Mouse (Mus musculus): ENCODE results near the gene Rab14. TPM values are rescaled to one million over a fixed set of nuclear protein-coding genes. Genes with fewer than 3 reads are reported as not detected.

Gene Rab14
- total and polyA plus RNA-seq, 2 experiments from 2014 or later, result 65.2 to 495 TPM

- H3K9ac ChIP-seq (replicated peaks; ENCODE audit: low read length), result no peak overlapping the region
- H3K9me3 ChIP-seq (ENCODE audit: low read length), result no peaks in the 10 kb centered on the region
- TF ChIP-seq CTCF (IDR thresholded peaks at IDR 0.05; ENCODE audit: low read depth), result no peak
- H3K4me1 ChIP-seq (ENCODE audit: insufficient read depth, low read length), result no peaks in the 10 kb centered on the region
- H3K27ac ChIP-seq, result no peak overlapping the region
- H3K4me3 ChIP-seq (ENCODE audit: low read length), result no peak overlapping the region
- no peak overlapping the region for H3K4me2 ChIP-seq (ENCODE audit: low read depth, low read length)
- WGBS, result 91% methylated on average over 7 of the region's 7 CpGs
- peaks cover 60% of the 10 kb centered on the region for H3K36me3 ChIP-seq (ENCODE audit: insufficient read depth, low read length)
- DNase-seq (ENCODE audit: low spot score) (no peak), ATAC-seq (no peak)
- no peaks in the 10 kb centered on the region for H3K27me3 ChIP-seq (ENCODE audit: insufficient read depth, low read length)
These were observed 43.1 kb downstream of the Rab14 start for GRCm38 (mm10) chr2:35157836-35158235.

GRCm38 (mm10) chr2:35156985-35157384, 43.9 kb downstream of the Rab14 start:
- H3K27me3 ChIP-seq (ENCODE audit: insufficient read depth, low read length), result no peaks in the 10 kb centered on the region
- no peaks in the 10 kb centered on the region for H3K9me3 ChIP-seq (ENCODE audit: low read length)
- TF ChIP-seq CTCF (IDR thresholded peaks at IDR 0.05; ENCODE audit: low read depth), result no peak
- H3K36me3 ChIP-seq (ENCODE audit: insufficient read depth, low read length), result peaks cover 58% of the 10 kb centered on the region
- H3K9ac ChIP-seq (replicated peaks; ENCODE audit: low read length), result no peak overlapping the region
- no peak for ATAC-seq
- 86% methylated on average over 2 of the region's 2 CpGs for WGBS
- no peak overlapping the region for H3K4me3 ChIP-seq (ENCODE audit: low read length)
- H3K27ac ChIP-seq, result no peak overlapping the region
- no peak overlapping the region for H3K4me2 ChIP-seq (ENCODE audit: low read depth, low read length)
- no peaks in the 10 kb centered on the region for H3K4me1 ChIP-seq (ENCODE audit: insufficient read depth, low read length)
- no peak for DNase-seq (ENCODE audit: low spot score)

GRCm38 (mm10) chr2:35153844-35154554, 46.9 kb downstream of the Rab14 start:
- Histone ChIP-seq H3K9me3 (ENCODE audit: low read length) (no peaks in the 10 kb centered on the region), H3K9ac (replicated peaks; ENCODE audit: low read length) (no peak overlapping the region), H3K4me2 (ENCODE audit: low read depth, low read length) (no peak overlapping the region), H3K27ac (no peak overlapping the region), H3K4me3 (ENCODE audit: low read length) (no peak overlapping the region), H3K27me3 (ENCODE audit: insufficient read depth, low read length) (no peaks in the 10 kb centered on the region), H3K4me1 (ENCODE audit: insufficient read depth, low read length) (no peaks in the 10 kb centered on the region), H3K36me3 (ENCODE audit: insufficient read depth, low read length) (peaks cover 75% of the 10 kb centered on the region)
- TF ChIP-seq CTCF (IDR thresholded peaks at IDR 0.05; ENCODE audit: low read depth), result no peak
- ATAC-seq (no peak), DNase-seq (ENCODE audit: low spot score) (no peak)
- WGBS, result 89% methylated on average over 8 of the region's 8 CpGs

GRCm38 (mm10) chr2:35153179-35153578, 47.7 kb downstream of the Rab14 start:
- Histone ChIP-seq H3K36me3 (ENCODE audit: insufficient read depth, low read length) (peaks cover 77% of the 10 kb centered on the region), H3K9me3 (ENCODE audit: low read length) (no peaks in the 10 kb centered on the region), H3K4me3 (ENCODE audit: low read length) (no peak overlapping the region), H3K4me2 (ENCODE audit: low read depth, low read length) (no peak overlapping the region), H3K27me3 (ENCODE audit: insufficient read depth, low read length) (no peaks in the 10 kb centered on the region), H3K4me1 (ENCODE audit: insufficient read depth, low read length) (no peaks in the 10 kb centered on the region), H3K27ac (no peak overlapping the region), H3K9ac (replicated peaks; ENCODE audit: low read length) (no peak overlapping the region)
- no peak for TF ChIP-seq CTCF (IDR thresholded peaks at IDR 0.05; ENCODE audit: low read depth)
- no peak for ATAC-seq
- WGBS, result 92% methylated on average over 6 of the region's 6 CpGs
- DNase-seq (ENCODE audit: low spot score), result no peak

GRCm38 (mm10) chr2:35151303-35151882, 49.5 kb downstream of the Rab14 start:
- Histone ChIP-seq H3K4me3 (ENCODE audit: low read length) (no peak overlapping the region), H3K36me3 (ENCODE audit: insufficient read depth, low read length) (peaks cover 83% of the 10 kb centered on the region), H3K9ac (replicated peaks; ENCODE audit: low read length) (no peak overlapping the region), H3K9me3 (ENCODE audit: low read length) (no peaks in the 10 kb centered on the region), H3K4me2 (ENCODE audit: low read depth, low read length) (no peak overlapping the region), H3K27me3 (ENCODE audit: insufficient read depth, low read length) (no peaks in the 10 kb centered on the region), H3K4me1 (ENCODE audit: insufficient read depth, low read length) (no peaks in the 10 kb centered on the region), H3K27ac (no peak overlapping the region)
- no peak for TF ChIP-seq CTCF (IDR thresholded peaks at IDR 0.05; ENCODE audit: low read depth)
- no peak for ATAC-seq
- DNase-seq (ENCODE audit: low spot score), result no peak
- 97% methylated on average over 13 of the region's 13 CpGs for WGBS

GRCm38 (mm10) chr2:35148806-35149205, 52.1 kb downstream of the Rab14 start:
- no peaks in the 10 kb centered on the region for H3K9me3 ChIP-seq (ENCODE audit: low read length)
- H3K4me3 ChIP-seq (ENCODE audit: low read length), result no peak overlapping the region
- H3K27ac ChIP-seq, result no peak overlapping the region
- H3K4me1 ChIP-seq (ENCODE audit: insufficient read depth, low read length), result no peaks in the 10 kb centered on the region
- no peak for DNase-seq (ENCODE audit: low spot score)
- no peak overlapping the region for H3K4me2 ChIP-seq (ENCODE audit: low read depth, low read length)
- no peak for ATAC-seq
- WGBS, result 94% methylated on average over 10 of the region's 10 CpGs
- TF ChIP-seq CTCF (IDR thresholded peaks at IDR 0.05; ENCODE audit: low read depth), result no peak
- no peak overlapping the region for H3K9ac ChIP-seq (replicated peaks; ENCODE audit: low read length)
- H3K36me3 ChIP-seq (ENCODE audit: insufficient read depth, low read length), result peaks cover 76% of the 10 kb centered on the region
- no peaks in the 10 kb centered on the region for H3K27me3 ChIP-seq (ENCODE audit: insufficient read depth, low read length)

- DNase-seq (ENCODE audit: low spot score) (no peak), ATAC-seq (no peak)
- Histone ChIP-seq H3K4me1 (ENCODE audit: insufficient read depth, low read length) (no peaks in the 10 kb centered on the region), H3K9me3 (ENCODE audit: low read length) (no peaks in the 10 kb centered on the region), H3K36me3 (ENCODE audit: insufficient read depth, low read length) (peaks cover 71% of the 10 kb centered on the region), H3K9ac (replicated peaks; ENCODE audit: low read length) (no peak overlapping the region), H3K27ac (no peak overlapping the region), H3K27me3 (ENCODE audit: insufficient read depth, low read length) (no peaks in the 10 kb centered on the region), H3K4me3 (ENCODE audit: low read length) (no peak overlapping the region), H3K4me2 (ENCODE audit: low read depth, low read length) (no peak overlapping the region)
- TF ChIP-seq CTCF (IDR thresholded peaks at IDR 0.05; ENCODE audit: low read depth), result no peak
- 91% methylated on average over 3 of the region's 3 CpGs for WGBS
These were observed 59.2 kb downstream of the Rab14 start for GRCm38 (mm10) chr2:35141673-35142072.

Measured in hindbrain, postnatal 0 days (tissue).